ENCODE assay signal across 20 mouse cellular contexts in the genomic region with DNA sequence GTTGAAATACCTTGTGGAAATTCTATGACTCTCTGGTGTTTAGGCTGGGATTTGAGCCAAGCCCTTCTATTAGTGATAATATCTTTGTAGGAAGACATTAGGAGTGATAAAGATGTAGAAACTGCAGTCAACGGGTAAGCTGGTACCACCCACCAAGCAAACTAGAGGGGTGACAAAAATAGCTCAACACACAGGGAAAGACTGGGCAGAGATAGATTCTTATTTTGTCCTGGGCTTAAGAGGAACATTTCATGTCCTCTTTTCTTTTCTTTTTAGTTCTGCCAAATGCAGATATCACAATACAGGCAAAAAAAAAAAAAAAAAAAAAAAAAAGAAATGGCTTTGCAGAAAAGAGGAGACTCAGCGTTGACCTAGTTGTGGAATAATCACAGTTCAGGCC.
"Had no signal": no experiment of that assay in that cellular context is flagged by ENCODE, and none has a peak within 500 bp of the region (broad histone marks: within the 10 kb centered on the region; RNA-seq: fewer than 3 reads in every experiment).

No protein-coding gene starts in this region.

- ATAC-seq: liver, postnatal 0 days had no signal

- DNase-seq: kidney, adult 11 months; kidney, adult 8-10 months; kidney, postnatal 25 days; layer of hippocampus, adult 9-11 months; left cerebral cortex, postnatal 4 days; liver, postnatal 0 days; lung, postnatal 14 days; lung, postnatal 4 days; midbrain, embryonic 14.5 days; thymus, adult 2 months; thymus, postnatal 14 days; thymus, postnatal 4 days had no signal

- H3K9me3 ChIP-seq: kidney, embryonic 15.5 days; limb, embryonic 12.5 days; limb, embryonic 15.5 days; lung, embryonic 15.5 days had no signal

- H3K4me2 ChIP-seq: kidney, embryonic 15.5 days; limb, embryonic 12.5 days; limb, embryonic 15.5 days; liver, embryonic 11.5 days; lung, embryonic 15.5 days; midbrain, embryonic 11.5 days had no signal

- H3K9ac ChIP-seq: kidney, embryonic 15.5 days; limb, embryonic 12.5 days; limb, embryonic 15.5 days; liver, embryonic 14.5 days; liver, postnatal 0 days; lung, embryonic 15.5 days had no signal

- H3K27ac ChIP-seq: kidney, embryonic 15.5 days; layer of hippocampus, adult 2 months; limb, embryonic 12.5 days; limb, embryonic 15.5 days; liver, embryonic 14.5 days; lung, embryonic 15.5 days had no signal

- H3K36me3 ChIP-seq: kidney, embryonic 15.5 days; limb, embryonic 12.5 days; limb, embryonic 15.5 days; lung, embryonic 15.5 days had no signal

- H3K4me1 ChIP-seq: kidney, embryonic 15.5 days; limb, embryonic 12.5 days had no signal

- H3K27me3 ChIP-seq: kidney, embryonic 15.5 days; limb, embryonic 12.5 days; limb, embryonic 15.5 days; lung, embryonic 15.5 days had no signal

- H3K4me3 ChIP-seq: kidney, embryonic 15.5 days; layer of hippocampus, adult 2 months; limb, embryonic 12.5 days; limb, embryonic 15.5 days; lung, embryonic 15.5 days had no signal
